ENCODE assay signal across 25 mouse cellular contexts in the genomic region with DNA sequence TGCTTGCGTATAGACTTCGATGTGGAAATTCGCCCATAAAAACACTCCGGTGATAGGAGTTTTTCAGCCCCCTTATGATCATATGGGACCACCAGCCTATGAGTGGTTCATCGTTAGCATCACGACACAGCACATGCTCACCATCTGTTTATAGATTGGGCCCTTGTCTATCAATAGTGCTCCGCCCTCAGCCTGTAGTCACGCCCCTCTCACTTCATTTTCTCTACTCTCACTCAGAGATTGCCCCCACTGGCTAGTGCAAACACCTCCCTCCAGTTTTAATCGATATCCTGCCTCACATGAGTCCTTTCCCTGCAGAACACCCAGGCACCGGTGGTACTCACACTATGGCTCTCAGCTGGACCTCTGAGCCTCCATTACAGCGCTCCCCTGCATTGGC.
DNase-seq lines count a peak whose midpoint lies in the region; ATAC-seq lines count a peak whose summit lies in the region.
"Had no signal": no experiment of that assay in that cellular context is flagged by ENCODE, and none has a peak within 500 bp of the region (broad histone marks: within the 10 kb centered on the region; RNA-seq: fewer than 3 reads in every experiment).

No protein-coding gene starts in this region.

- H3K9me3 ChIP-seq in liver, embryonic 11.5 days (ENCODE audit: control insufficient read depth, low read length), result no peaks in the 10 kb centered on the region
- H3K9me3 ChIP-seq in liver, embryonic 15.5 days (replicated peaks), result no peaks in the 10 kb centered on the region
- H3K9me3 ChIP-seq: embryonic facial prominence, embryonic 12.5 days; embryonic facial prominence, embryonic 15.5 days; G1E; heart, embryonic 15.5 days had no signal

- 0 out of 2 replicates have a peak, but pooled peaks cover 2% of the 10 kb centered on the region for H3K4me1 ChIP-seq in liver, embryonic 11.5 days (replicated peaks; ENCODE audit: control insufficient read depth, insufficient read depth, low read length)
- peaks cover 11% of the 10 kb centered on the region for H3K4me1 ChIP-seq in liver, embryonic 15.5 days (replicated peaks)
- H3K4me1 ChIP-seq: embryonic facial prominence, embryonic 12.5 days; embryonic facial prominence, embryonic 15.5 days; heart, embryonic 15.5 days had no signal

- no peak overlapping the region for H3K27ac ChIP-seq in liver, embryonic 11.5 days (ENCODE audit: low read depth, low read length)
- H3K27ac ChIP-seq in liver, embryonic 15.5 days (replicated peaks), result no peak overlapping the region
- H3K27ac ChIP-seq: embryonic facial prominence, embryonic 12.5 days; embryonic facial prominence, embryonic 15.5 days; gastrocnemius, adult 2 months; heart, embryonic 15.5 days; hindbrain, embryonic 14.5 days; hindbrain, postnatal 0 days had no signal

- WGBS in liver, embryonic 11.5 days, result 50% methylated on average over 11 of the region's 11 CpGs
- WGBS in liver, embryonic 15.5 days (ENCODE audit: insufficient replicate concordance), result 53% methylated on average over 11 of the region's 11 CpGs

- no peaks in the 10 kb centered on the region for H3K27me3 ChIP-seq in liver, embryonic 11.5 days (replicated peaks; ENCODE audit: control insufficient read depth, insufficient read depth, low read length)
- no peaks in the 10 kb centered on the region for H3K27me3 ChIP-seq in liver, embryonic 15.5 days
- H3K27me3 ChIP-seq: embryonic facial prominence, embryonic 12.5 days; embryonic facial prominence, embryonic 15.5 days; heart, embryonic 12.5 days; heart, embryonic 15.5 days; Patski had no signal

- H3K9ac ChIP-seq in liver, embryonic 11.5 days (ENCODE audit: low read depth, low read length), result no peak overlapping the region
- H3K9ac ChIP-seq in liver, embryonic 15.5 days, result no peak overlapping the region
- H3K9ac ChIP-seq: embryonic facial prominence, embryonic 12.5 days; embryonic facial prominence, embryonic 15.5 days; forebrain, postnatal 0 days; heart, embryonic 12.5 days; heart, embryonic 15.5 days; hindbrain, embryonic 14.5 days had no signal

- H3K4me3 ChIP-seq in liver, embryonic 11.5 days (ENCODE audit: low read depth, low read length), result no peak overlapping the region
- no peak overlapping the region for H3K4me3 ChIP-seq in liver, embryonic 15.5 days (replicated peaks)
- H3K4me3 ChIP-seq: embryonic facial prominence, embryonic 12.5 days; embryonic facial prominence, embryonic 15.5 days; gastrocnemius, adult 2 months; heart, embryonic 12.5 days; heart, embryonic 15.5 days had no signal

- DNase-seq in liver, embryonic 11.5 days (ENCODE audit: low spot score), result no peak
- DNase-seq in liver, result no peak
- DNase-seq in natural killer cell, adult 2 months (ENCODE audit: low spot score in 2 of 2), result no peak
- DNase-seq in cerebellum, postnatal 36 days, result no peak
- no peak for DNase-seq in heart, adult 18-20 months
- DNase-seq: adrenal gland, postnatal 10 days; adrenal gland, postnatal 36 days; cerebellum, adult 18-20 months; cerebellum, adult 9-11 months; forebrain, postnatal 0 days; gastrocnemius, adult 2 months; gastrocnemius, postnatal 14 days; heart, postnatal 10 days; heart, postnatal 4 days had no signal

- peak overlapping the region; percentile 20; the same call in 1 of the 2 replicates for H3K4me2 ChIP-seq in liver, embryonic 11.5 days
- peak overlapping the region; percentile 30 for H3K4me2 ChIP-seq in liver, embryonic 15.5 days
- H3K4me2 ChIP-seq: embryonic facial prominence, embryonic 12.5 days; embryonic facial prominence, embryonic 15.5 days; heart, embryonic 12.5 days; heart, embryonic 15.5 days; hindbrain, embryonic 14.5 days had no signal

- peak; percentile 69 for ATAC-seq in liver, embryonic 11.5 days (replicated peaks; ENCODE audit: low FRiP score)
- peak; percentile 58 for ATAC-seq in liver, embryonic 15.5 days (ENCODE audit: insufficient read depth)
- peak; percentile 44 for ATAC-seq in megakaryocyte progenitor cell, adult 5-6 weeks (replicated peaks; ENCODE audit: poor library complexity)
- ATAC-seq: forebrain, embryonic 14.5 days; forebrain, postnatal 0 days; hindbrain, postnatal 0 days; Patski had no signal

- no peaks in the 10 kb centered on the region for H3K36me3 ChIP-seq in liver, embryonic 11.5 days (ENCODE audit: control insufficient read depth, insufficient read depth, low read length)
- H3K36me3 ChIP-seq in liver, embryonic 15.5 days (replicated peaks), result no peaks in the 10 kb centered on the region
- H3K36me3 ChIP-seq: embryonic facial prominence, embryonic 12.5 days; embryonic facial prominence, embryonic 15.5 days; G1E; heart, embryonic 12.5 days; heart, embryonic 15.5 days had no signal
